Mouse (Mus musculus) heart, adult 11 months (tissue): ENCODE measurements around the gene Olfr181.

Experiments
- DNase-seq: peaks from one replicate; pipeline ENCODE4 v3.0.0; 2022

Gene Olfr181

DNA sequence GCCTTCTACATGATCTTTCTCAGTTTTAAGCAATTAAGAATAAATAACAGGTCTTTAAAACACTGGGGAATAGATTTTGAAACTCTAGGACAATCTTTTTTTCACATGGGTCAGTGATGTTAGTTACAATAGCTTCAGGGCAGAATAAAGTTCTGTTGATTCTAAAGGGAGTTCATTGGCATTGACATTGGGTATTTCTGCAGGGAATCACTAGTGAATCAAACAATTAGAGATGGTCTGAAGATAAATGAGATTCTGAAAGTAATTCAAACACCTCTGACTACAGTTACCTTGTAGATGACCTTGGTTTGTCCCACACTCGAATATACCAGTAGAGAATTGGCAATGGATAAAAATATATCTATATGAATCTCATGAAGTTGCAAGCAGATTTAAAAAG, at the start of gene Olfr181:
Gene Olfr181 (minus strand): TSS at position 101 of the 400 bp plus-strand sequence.
- DNase-seq: no peak

DNA sequence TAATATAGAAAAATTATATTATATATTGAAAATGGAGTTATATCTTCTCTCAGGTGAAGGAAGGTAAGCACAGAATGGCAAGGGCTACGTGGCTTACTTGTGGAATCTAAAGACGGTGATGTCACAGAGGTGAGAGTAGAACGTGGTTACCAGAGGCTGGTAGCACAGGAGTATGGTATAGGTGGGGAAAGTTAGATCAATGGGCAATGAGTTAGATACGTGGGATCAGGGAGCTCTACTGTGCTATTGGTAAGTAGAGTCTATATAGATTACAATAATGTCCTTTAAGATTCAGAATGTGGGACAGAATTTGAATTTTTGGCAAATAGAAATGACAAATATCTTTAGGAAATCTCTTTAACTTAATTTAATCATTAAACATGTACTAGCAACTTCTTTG, 737 bp upstream of the Olfr181 start, which contains the start of gene Olfr180:
Gene Olfr180 (minus strand): TSS at position 101 of the 400 bp plus-strand sequence.
- DNase-seq: no peak

DNA sequence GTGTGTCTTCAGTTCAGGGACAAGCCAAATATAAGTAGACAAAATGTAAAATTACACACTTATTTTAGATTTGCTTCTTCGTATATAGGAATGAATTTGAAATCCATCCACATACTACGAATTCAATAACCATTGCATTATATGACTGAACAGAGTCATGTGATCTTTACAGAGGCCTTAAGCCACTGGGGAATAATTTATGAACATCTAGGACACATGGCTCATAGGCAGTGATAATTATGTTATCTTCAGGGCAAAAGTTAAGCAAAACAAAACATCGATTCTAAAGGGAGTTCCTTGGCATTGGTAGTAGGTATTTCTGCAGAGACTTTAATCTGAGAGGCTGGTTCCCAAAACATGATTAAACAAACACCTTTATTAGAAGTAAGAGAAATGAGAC, 36.6 kb downstream of the Olfr181 start, which contains the start of gene Olfr178:
Gene Olfr178 (minus strand): TSS at position 101 of the 400 bp plus-strand sequence.
- DNase-seq: no peak

DNA sequence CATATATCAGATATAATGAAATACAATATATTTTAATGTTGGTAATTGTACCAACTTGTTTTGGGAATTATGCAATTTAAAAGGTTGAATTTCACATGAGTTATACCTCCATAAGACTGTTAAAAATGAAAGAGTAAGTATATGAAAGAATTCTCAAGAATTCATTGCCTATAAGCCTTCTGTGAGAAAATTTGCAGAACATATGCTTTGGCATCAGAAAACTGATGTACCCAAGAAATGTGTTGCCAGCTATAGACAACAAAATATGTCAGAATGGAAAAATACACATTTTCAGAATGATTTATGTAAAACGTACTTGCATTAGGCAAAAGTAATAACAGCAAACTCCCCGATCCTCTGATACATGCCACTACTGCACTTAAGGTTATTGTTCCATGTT, 44.1 kb downstream of the Olfr181 start:
- DNase-seq: no peak
